In the genomic region with DNA sequence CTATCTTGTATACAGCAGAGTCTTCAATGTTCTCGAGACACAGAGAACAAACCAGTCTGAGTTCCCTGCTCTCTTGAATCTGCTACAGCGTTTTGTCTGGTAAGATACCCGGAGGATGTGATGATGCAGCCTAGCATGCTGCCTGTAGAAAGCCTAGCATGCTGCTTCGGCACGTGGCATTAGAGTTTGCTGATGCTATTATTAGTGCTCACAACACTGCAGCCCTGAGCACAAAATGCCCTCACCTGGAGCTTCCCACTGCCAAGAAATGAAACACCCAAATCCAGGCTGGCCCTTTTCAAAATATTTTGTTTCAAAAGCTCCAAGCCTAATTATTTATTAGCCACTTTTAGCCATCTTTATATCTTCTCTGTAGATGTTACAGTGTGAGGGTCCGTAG, we compare ENCODE assay signal across 17 mouse cellular contexts.
DNase-seq lines count a peak whose midpoint lies in the region; ATAC-seq and TF ChIP-seq lines count a peak whose summit lies in the region.
"Had no signal": no experiment of that assay in that cellular context is flagged by ENCODE, and none has a peak within 500 bp of the region (broad histone marks: within the 10 kb centered on the region; RNA-seq: fewer than 3 reads in every experiment).

No protein-coding gene starts in this region.

- H3K27ac ChIP-seq in cerebellum, adult 2 months (ENCODE audit: insufficient read depth, low read length): no peak overlapping the region
- H3K27ac ChIP-seq in heart, embryonic 14.5 days (replicated peaks in 1 of 2; ENCODE audit: control insufficient read depth in 1 of 2, insufficient read depth in 1 of 2, low read depth in 2 of 2, low read length in 2 of 2): 0 out of 4 replicates have a peak overlapping the region, but pooled peaks have one; percentile 1 to 20
- H3K27ac ChIP-seq in heart, embryonic 10.5 days: no peak overlapping the region
- H3K27ac ChIP-seq: embryonic facial prominence, embryonic 12.5 days; forebrain, embryonic 12.5 days; hindbrain, embryonic 14.5 days had no signal

- peak; percentile 9 to 12 for DNase-seq in cerebellum, postnatal 14 days
- no peak for DNase-seq in cerebellum, adult 2 months
- no peak for DNase-seq in heart, embryonic 10.5 days (ENCODE audit: low spot score)
- DNase-seq in heart, postnatal 10 days: peak; percentile 3 to 9
- no peak for DNase-seq in heart, postnatal 25 days (ENCODE audit: low spot score)
- peak; percentile 55 for DNase-seq in brain, adult 2 months (ENCODE audit: low read depth, low spot score)
- DNase-seq: adrenal gland, postnatal 10 days; cerebellum, adult 11-12 months; cerebellum, postnatal 25 days; gastrocnemius, postnatal 14 days; kidney, adult 2 months had no signal

- 46% methylated on average over 6 of the region's 6 CpGs for WGBS in cerebellum, adult 2 months
- 36% methylated on average over 6 of the region's 6 CpGs for WGBS in heart, embryonic 14.5 days
- 59% methylated on average over 6 of the region's 6 CpGs for WGBS in heart, embryonic 10.5 days

- no peak for TF ChIP-seq POLR2A in cerebellum, adult 2 months (IDR thresholded peaks at IDR 0.05; ENCODE audit: borderline replicate concordance, insufficient read depth, low read length)

- H3K4me2 ChIP-seq in heart, embryonic 14.5 days (ENCODE audit: low read length): peak overlapping the region; percentile 16; the same call in 1 of the 2 replicates
- H3K4me2 ChIP-seq: embryonic facial prominence, embryonic 12.5 days; forebrain, embryonic 12.5 days; hindbrain, embryonic 14.5 days had no signal

- no peak for TF ChIP-seq CTCF in cerebellum, adult 2 months (IDR thresholded peaks at IDR 0.05; ENCODE audit: borderline replicate concordance, insufficient read depth, low read depth, low read length)

- H3K9me3 ChIP-seq in heart, embryonic 14.5 days (ENCODE audit: control insufficient read depth, low read length): no peaks in the 10 kb centered on the region
- H3K9me3 ChIP-seq in heart, embryonic 10.5 days: no peaks in the 10 kb centered on the region
- H3K9me3 ChIP-seq: embryonic facial prominence, embryonic 12.5 days; forebrain, embryonic 12.5 days had no signal

- no peaks in the 10 kb centered on the region for H3K36me3 ChIP-seq in heart, embryonic 14.5 days (ENCODE audit: control insufficient read depth, insufficient read depth, low read length)
- H3K36me3 ChIP-seq in heart, embryonic 10.5 days: no peaks in the 10 kb centered on the region
- H3K36me3 ChIP-seq: embryonic facial prominence, embryonic 12.5 days; forebrain, embryonic 12.5 days had no signal

- no peak overlapping the region for H3K4me3 ChIP-seq in cerebellum, adult 2 months (replicated peaks; ENCODE audit: insufficient read depth, low read depth, low read length)
- no peak overlapping the region for H3K4me3 ChIP-seq in heart, embryonic 14.5 days (ENCODE audit: control insufficient read depth in 1 of 2, insufficient read depth in 1 of 2, low read depth in 1 of 2, low read length in 2 of 2)
- H3K4me3 ChIP-seq in heart, embryonic 10.5 days: no peak overlapping the region
- H3K4me3 ChIP-seq: embryonic facial prominence, embryonic 12.5 days; forebrain, embryonic 12.5 days had no signal

- intact Hi-C loops in heart, postnatal 10 days (cut with DNase I): no loop called here
- intact Hi-C loops in heart, postnatal 25 days (cut with DNase I): no loop called here

- H3K27me3 ChIP-seq in cerebellum, adult 2 months (ENCODE audit: control insufficient read depth, insufficient read depth, low read length): no peaks in the 10 kb centered on the region
- H3K27me3 ChIP-seq in heart, embryonic 14.5 days (ENCODE audit: control insufficient read depth, insufficient read depth, low read length): no peaks in the 10 kb centered on the region
- no peaks in the 10 kb centered on the region for H3K27me3 ChIP-seq in heart, embryonic 10.5 days (ENCODE audit: insufficient read depth, poor library complexity, severe bottlenecking)
- H3K27me3 ChIP-seq: embryonic facial prominence, embryonic 12.5 days; forebrain, embryonic 12.5 days had no signal

- no peaks in the 10 kb centered on the region for H3K4me1 ChIP-seq in cerebellum, adult 2 months (ENCODE audit: control insufficient read depth, insufficient read depth, low read length)
- H3K4me1 ChIP-seq in heart, embryonic 14.5 days (ENCODE audit: control insufficient read depth in 2 of 2, insufficient read depth in 2 of 2, low read length in 2 of 2): peaks cover 0 to 5% of the 10 kb centered on the region in 2 experiments; a peak in 3 of 4 replicates
- 0 out of 2 replicates have a peak, but pooled peaks cover 8% of the 10 kb centered on the region for H3K4me1 ChIP-seq in heart, embryonic 10.5 days
- H3K4me1 ChIP-seq: embryonic facial prominence, embryonic 12.5 days; forebrain, embryonic 12.5 days had no signal

- no peak for ATAC-seq in heart, embryonic 14.5 days (ENCODE audit: insufficient number of reproducible peaks, insufficient read depth, low FRiP score, low read depth)
- ATAC-seq: forebrain, embryonic 16.5 days; intestine, embryonic 16.5 days had no signal

- no peak overlapping the region for H3K9ac ChIP-seq in heart, embryonic 14.5 days (ENCODE audit: low read length)
- H3K9ac ChIP-seq: embryonic facial prominence, embryonic 12.5 days; forebrain, embryonic 12.5 days; hindbrain, embryonic 14.5 days had no signal

Comparison
In these comparisons a context has a peak if more than half of its experiments do, and no peak if none do; other contexts are left out.
1. DNase-seq: peak in cerebellum, postnatal 14 days (2 of 2), heart, postnatal 10 days (2 of 2) and brain, adult 2 months (single experiment); none in cerebellum, adult 2 months (0 of 2), heart, embryonic 10.5 days (single experiment) and heart, postnatal 25 days (single experiment).
2. H3K27ac ChIP-seq: peak in heart, embryonic 14.5 days (2 of 2); none in cerebellum, adult 2 months (single experiment) and heart, embryonic 10.5 days (single experiment).